Mouse (Mus musculus): Measurements from ENCODE around the gene Spryd7.

- no peak for TF ChIP-seq CTCF (IDR thresholded peaks at IDR 0.05; ENCODE audit: borderline replicate concordance, insufficient read depth, low read depth, low read length)
- no peak for TF ChIP-seq POLR2A (IDR thresholded peaks at IDR 0.05; ENCODE audit: borderline replicate concordance, insufficient read depth, low read length)
These were observed 19.3 kb upstream of the Spryd7 start for GRCm38 (mm10) chr14:61575941-61576340.
